Mouse (Mus musculus) heart, postnatal 0 days (tissue): ENCODE measurements at regions not wholly inside any gene's neighbourhood (a gene's known extent, or its start where the extent isn't known, plus 50 kb on each side); places are given as distances from the start of the nearest gene placed in this dataset.

Source experiments
- CTCF ChIP-seq: IDR thresholded peaks from 2 replicates; pipeline ENCODE4 v1.5.1; 2016; ENCODE audit warnings: antibody characterized with exemption, control low read depth, low read depth
- EP300 ChIP-seq: IDR thresholded peaks from 2 replicates; pipeline ENCODE4 v1.6.1; 2016; ENCODE audit warnings: antibody characterized with exemption, low read depth

DNA sequence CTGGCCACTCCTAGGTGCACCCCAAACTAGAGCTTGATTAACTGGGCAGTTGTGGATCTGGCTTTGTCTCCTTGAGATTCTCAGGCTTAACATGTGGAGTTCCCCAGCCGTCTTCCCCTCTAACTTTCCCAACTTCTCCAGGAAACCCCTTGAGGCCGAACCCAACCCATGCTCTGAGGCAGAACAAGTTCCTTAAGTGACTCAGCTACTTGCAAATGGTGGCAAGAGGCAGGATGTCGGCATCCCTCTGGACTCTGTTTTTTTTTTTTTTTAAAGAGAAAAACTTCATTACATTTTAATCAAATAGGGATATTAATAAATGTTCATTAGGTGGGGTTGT lies 54.5 kb upstream of the Sgk1 start:
- TF ChIP-seq CTCF (no peak), EP300 (no peak)
